Mouse (Mus musculus): ENCODE data around the gene Lpp. TPM values are rescaled to one million over a fixed set of nuclear protein-coding genes. Genes with fewer than 3 reads are reported as not detected.

Lpp gene
- polyA plus RNA-seq, 1 experiment, result 0.09 TPM

- H3K4me3 ChIP-seq (replicated peaks), result no peak overlapping the region
- no peaks in the 10 kb centered on the region for H3K9me3 ChIP-seq
- H3K27me3 ChIP-seq (replicated peaks), result no peaks in the 10 kb centered on the region
- TF ChIP-seq GATA1 (IDR thresholded peaks at IDR 0.05; ENCODE audit: borderline replicate concordance, low read length), result no peak
- no peak for TF ChIP-seq FLI1 (IDR thresholded peaks at IDR 0.05; ENCODE audit: low read length)
- H3K4me1 ChIP-seq, result no peaks in the 10 kb centered on the region
- H3K36me3 ChIP-seq (replicated peaks; ENCODE audit: low read length), result no peaks in the 10 kb centered on the region
Measured at GRCm38 (mm10) chr16:24542864-24543263, 149.6 kb downstream of the Lpp start.

GRCm38 (mm10) chr16:24545366-24545765 is 152.1 kb downstream of the Lpp start:
- TF ChIP-seq GATA1 (IDR thresholded peaks at IDR 0.05; ENCODE audit: borderline replicate concordance, low read length) (no peak), FLI1 (IDR thresholded peaks at IDR 0.05; ENCODE audit: low read length) (no peak)
- no peak overlapping the region for H3K4me3 ChIP-seq (replicated peaks)

GRCm38 (mm10) chr16:24558458-24558857 is 165.2 kb downstream of the Lpp start:
- H3K27me3 ChIP-seq (replicated peaks), result peaks cover under 1% of the 10 kb centered on the region
- H3K4me3 ChIP-seq (replicated peaks), result no peak overlapping the region
- no peaks in the 10 kb centered on the region for H3K4me1 ChIP-seq
- no peak for TF ChIP-seq FLI1 (IDR thresholded peaks at IDR 0.05; ENCODE audit: low read length)
- TF ChIP-seq GATA1 (IDR thresholded peaks at IDR 0.05; ENCODE audit: borderline replicate concordance, low read length), result no peak
- no peaks in the 10 kb centered on the region for H3K9me3 ChIP-seq
- H3K36me3 ChIP-seq (replicated peaks; ENCODE audit: low read length), result no peaks in the 10 kb centered on the region

More at GRCm38 (mm10) chr16:24545366-24545765, 152.1 kb downstream of the Lpp start:
- Histone ChIP-seq H3K4me1 (no peaks in the 10 kb centered on the region), H3K9me3 (no peaks in the 10 kb centered on the region), H3K27me3 (replicated peaks) (no peaks in the 10 kb centered on the region), H3K36me3 (replicated peaks; ENCODE audit: low read length) (no peaks in the 10 kb centered on the region)

GRCm38 (mm10) chr16:24559811-24560210 is 166.5 kb downstream of the Lpp start:
- Histone ChIP-seq H3K4me3 (replicated peaks) (no peak overlapping the region), H3K9me3 (no peaks in the 10 kb centered on the region), H3K27me3 (replicated peaks) (peaks cover 2% of the 10 kb centered on the region), H3K4me1 (no peaks in the 10 kb centered on the region), H3K36me3 (replicated peaks; ENCODE audit: low read length) (no peaks in the 10 kb centered on the region)
- TF ChIP-seq GATA1 (IDR thresholded peaks at IDR 0.05; ENCODE audit: borderline replicate concordance, low read length), result no peak
- no peak for TF ChIP-seq FLI1 (IDR thresholded peaks at IDR 0.05; ENCODE audit: low read length)

- Histone ChIP-seq H3K9me3 (no peaks in the 10 kb centered on the region), H3K36me3 (replicated peaks; ENCODE audit: low read length) (no peaks in the 10 kb centered on the region), H3K27me3 (replicated peaks) (peaks cover 4% of the 10 kb centered on the region), H3K4me1 (no peaks in the 10 kb centered on the region), H3K4me3 (replicated peaks) (no peak overlapping the region)
- TF ChIP-seq GATA1 (IDR thresholded peaks at IDR 0.05; ENCODE audit: borderline replicate concordance, low read length) (no peak), FLI1 (IDR thresholded peaks at IDR 0.05; ENCODE audit: low read length) (no peak)
Measured at GRCm38 (mm10) chr16:24560998-24561397, 167.7 kb downstream of the Lpp start.

- no peak for TF ChIP-seq GATA1 (IDR thresholded peaks at IDR 0.05; ENCODE audit: borderline replicate concordance, low read length)
- no peak for TF ChIP-seq FLI1 (IDR thresholded peaks at IDR 0.05; ENCODE audit: low read length)
Measured at GRCm38 (mm10) chr16:24561602-24562001, 168.3 kb downstream of the Lpp start.

GRCm38 (mm10) chr16:24565311-24565710 is 172.0 kb downstream of the Lpp start:
- H3K27me3 ChIP-seq (replicated peaks), result peaks cover 4% of the 10 kb centered on the region
- TF ChIP-seq FLI1 (IDR thresholded peaks at IDR 0.05; ENCODE audit: low read length) (no peak), GATA1 (IDR thresholded peaks at IDR 0.05; ENCODE audit: borderline replicate concordance, low read length) (no peak)
- no peaks in the 10 kb centered on the region for H3K9me3 ChIP-seq
- no peaks in the 10 kb centered on the region for H3K36me3 ChIP-seq (replicated peaks; ENCODE audit: low read length)
- no peak overlapping the region for H3K4me3 ChIP-seq (replicated peaks)
- no peaks in the 10 kb centered on the region for H3K4me1 ChIP-seq

More at GRCm38 (mm10) chr16:24561602-24562001, 168.3 kb downstream of the Lpp start:
- Histone ChIP-seq H3K9me3 (no peaks in the 10 kb centered on the region), H3K27me3 (replicated peaks) (peaks cover 4% of the 10 kb centered on the region), H3K4me3 (replicated peaks) (no peak overlapping the region), H3K36me3 (replicated peaks; ENCODE audit: low read length) (no peaks in the 10 kb centered on the region), H3K4me1 (no peaks in the 10 kb centered on the region)

- TF ChIP-seq GATA1 (IDR thresholded peaks at IDR 0.05; ENCODE audit: borderline replicate concordance, low read length), result no peak
- Histone ChIP-seq H3K9me3 (no peaks in the 10 kb centered on the region), H3K27me3 (replicated peaks) (peaks cover 4% of the 10 kb centered on the region), H3K4me1 (no peaks in the 10 kb centered on the region), H3K36me3 (replicated peaks; ENCODE audit: low read length) (no peaks in the 10 kb centered on the region), H3K4me3 (replicated peaks) (no peak overlapping the region)
Measured at GRCm38 (mm10) chr16:24566277-24566676, 173.0 kb downstream of the Lpp start.

- no peak overlapping the region for H3K4me3 ChIP-seq (replicated peaks)
- TF ChIP-seq GATA1 (IDR thresholded peaks at IDR 0.05; ENCODE audit: borderline replicate concordance, low read length) (no peak), FLI1 (IDR thresholded peaks at IDR 0.05; ENCODE audit: low read length) (no peak)
- no peaks in the 10 kb centered on the region for H3K9me3 ChIP-seq
- H3K36me3 ChIP-seq (replicated peaks; ENCODE audit: low read length), result no peaks in the 10 kb centered on the region
- H3K27me3 ChIP-seq (replicated peaks), result peaks cover 4% of the 10 kb centered on the region
- H3K4me1 ChIP-seq, result no peaks in the 10 kb centered on the region
Measured at GRCm38 (mm10) chr16:24567562-24567961, 174.3 kb downstream of the Lpp start.

GRCm38 (mm10) chr16:24568061-24568460 is 174.8 kb downstream of the Lpp start:
- no peak for TF ChIP-seq GATA1 (IDR thresholded peaks at IDR 0.05; ENCODE audit: borderline replicate concordance, low read length)
- TF ChIP-seq FLI1 (IDR thresholded peaks at IDR 0.05; ENCODE audit: low read length), result no peak
- H3K4me3 ChIP-seq (replicated peaks), result no peak overlapping the region
- no peaks in the 10 kb centered on the region for H3K9me3 ChIP-seq
- H3K4me1 ChIP-seq, result no peaks in the 10 kb centered on the region
- H3K36me3 ChIP-seq (replicated peaks; ENCODE audit: low read length), result no peaks in the 10 kb centered on the region
- H3K27me3 ChIP-seq (replicated peaks), result peaks cover 4% of the 10 kb centered on the region

- TF ChIP-seq FLI1 (IDR thresholded peaks at IDR 0.05; ENCODE audit: low read length) (no peak), GATA1 (IDR thresholded peaks at IDR 0.05; ENCODE audit: borderline replicate concordance, low read length) (no peak)
- H3K27me3 ChIP-seq (replicated peaks), result peaks cover 2% of the 10 kb centered on the region
- no peaks in the 10 kb centered on the region for H3K9me3 ChIP-seq
- H3K36me3 ChIP-seq (replicated peaks; ENCODE audit: low read length), result no peaks in the 10 kb centered on the region
- no peaks in the 10 kb centered on the region for H3K4me1 ChIP-seq
- no peak overlapping the region for H3K4me3 ChIP-seq (replicated peaks)
Measured at GRCm38 (mm10) chr16:24569681-24570080, 176.4 kb downstream of the Lpp start.

Data from megakaryocyte, embryonic 14.5 days (primary cell).